Mouse (Mus musculus) liver (tissue): ENCODE data around the gene Asgr1.
"Not testable (repeated sequence)": the region's sequence is repeated elsewhere in the genome, so short reads cannot be mapped to it uniquely, and the experiment has no call there.

Experiments
- DNase-seq: peaks from one replicate; pipeline ENCODE4 v3.0.0-alpha.2; 2020; ENCODE audit warnings: mixed read lengths

Asgr1 gene

GRCm38 (mm10) chr11:70053898-70054570 lies at the start of gene Asgr1:
Gene Asgr1, plus strand, starts transcription at chr11:70054085.
- no peak for DNase-seq

GRCm38 (mm10) chr11:70005521-70005920 lies 48.4 kb upstream of the Asgr1 start:
- DNase-seq: peak; percentile 29

- DNase-seq: no peak
These were observed 43.9 kb upstream of the Asgr1 start for GRCm38 (mm10) chr11:70010033-70010432.

- no peak for DNase-seq
These were observed 43.3 kb upstream of the Asgr1 start for GRCm38 (mm10) chr11:70010548-70010947.

- no peak for DNase-seq
These were observed 42.9 kb upstream of the Asgr1 start for GRCm38 (mm10) chr11:70010961-70011360.

GRCm38 (mm10) chr11:70012931-70013330 lies 41.0 kb upstream of the Asgr1 start:
- no peak for DNase-seq

- DNase-seq: no peak
These were observed 40.5 kb upstream of the Asgr1 start for GRCm38 (mm10) chr11:70013408-70013807.

- no peak for DNase-seq
These were observed 39.8 kb upstream of the Asgr1 start for GRCm38 (mm10) chr11:70014051-70014450.

- DNase-seq: peak; percentile 93
These were observed 38.9 kb upstream of the Asgr1 start, which contains the start of gene Acadvl for GRCm38 (mm10) chr11:70014880-70015558. Gene Acadvl, minus strand, starts transcription at chr11:70015411.

GRCm38 (mm10) chr11:70015677-70016076 lies 38.2 kb upstream of the Asgr1 start:
- no peak for DNase-seq

GRCm38 (mm10) chr11:70016177-70016576 lies 37.7 kb upstream of the Asgr1 start:
- not testable (repeated sequence) for DNase-seq

GRCm38 (mm10) chr11:70016669-70017068 lies 37.2 kb upstream of the Asgr1 start, which contains the start of gene Dlg4:
Gene Dlg4, plus strand, starts transcription at chr11:70016942.
- DNase-seq: no peak

- no peak for DNase-seq
These were observed 36.6 kb upstream of the Asgr1 start for GRCm38 (mm10) chr11:70017199-70017767.

- DNase-seq: peak; percentile 58
These were observed 35.5 kb upstream of the Asgr1 start for GRCm38 (mm10) chr11:70018131-70018990.

- no peak for DNase-seq
These were observed 34.3 kb upstream of the Asgr1 start for GRCm38 (mm10) chr11:70019495-70020021.

GRCm38 (mm10) chr11:70020022-70020631 lies 33.8 kb upstream of the Asgr1 start:
- DNase-seq: peak; percentile 26

GRCm38 (mm10) chr11:70020731-70021263 lies 33.1 kb upstream of the Asgr1 start:
- DNase-seq: peak; percentile 76

- DNase-seq: peak; percentile 98
These were observed 32.4 kb upstream of the Asgr1 start for GRCm38 (mm10) chr11:70021264-70022132.

GRCm38 (mm10) chr11:70023481-70024150 lies 30.3 kb upstream of the Asgr1 start:
- peak; percentile 37 for DNase-seq

- DNase-seq: no peak
These were observed 29.8 kb upstream of the Asgr1 start for GRCm38 (mm10) chr11:70024151-70024514.
